Mouse (Mus musculus) kidney, adult 2 months (tissue): ENCODE data around the gene Wdtc1.

ENCODE experiments used
- CTCF ChIP-seq: fragments of 200-500 bp; conservative IDR thresholded peaks from 2 replicates; pipeline ENCODE4 v1.5.1; 2011; ENCODE audit warnings: low read depth, mild to moderate bottlenecking, control low read depth, low read length, moderate library complexity, mixed read lengths; ENCODE audit not compliant: insufficient read depth, insufficient read length
- POLR2A ChIP-seq: fragments of 200-500 bp; IDR thresholded peaks from one replicate; pipeline ENCODE4 v1.6.1; 2011; ENCODE audit warnings: low read depth, low read length, control low read depth

- TF ChIP-seq CTCF (peak; percentile 64), POLR2A (no peak)
Measured at GRCm38 (mm10) chr4:133344112-133344511, 9.2 kb downstream of the Wdtc1 start.
